Mouse (Mus musculus) left cerebral cortex, adult 11 months (tissue): ENCODE results near the gene A530084C06Rik.

ENCODE experiments used
- DNase-seq: peaks from one replicate; pipeline ENCODE4 v3.0.0; 2022; ENCODE audit warnings: low spot score

A530084C06Rik gene

DNA sequence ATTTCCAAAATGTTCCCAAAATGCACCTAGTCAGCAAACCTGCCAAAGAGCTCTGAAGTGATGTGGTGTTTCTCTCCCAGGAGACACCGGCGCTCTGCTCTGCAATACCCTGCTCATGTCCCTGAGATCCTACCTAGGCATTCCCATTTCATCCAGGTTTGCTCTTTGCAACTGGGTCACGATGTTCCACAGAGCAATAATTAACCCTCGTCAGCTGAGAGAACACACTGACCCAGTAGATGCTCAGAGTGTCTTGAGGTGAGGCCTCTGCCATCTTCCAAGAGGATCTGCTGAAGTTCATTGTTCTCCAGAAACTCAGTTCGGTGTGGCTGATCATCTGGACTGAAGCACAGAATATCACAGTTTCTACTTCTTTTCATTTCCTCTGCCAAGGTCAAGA lies 16.1 kb downstream of the A530084C06Rik start:
- DNase-seq: no peak

DNA sequence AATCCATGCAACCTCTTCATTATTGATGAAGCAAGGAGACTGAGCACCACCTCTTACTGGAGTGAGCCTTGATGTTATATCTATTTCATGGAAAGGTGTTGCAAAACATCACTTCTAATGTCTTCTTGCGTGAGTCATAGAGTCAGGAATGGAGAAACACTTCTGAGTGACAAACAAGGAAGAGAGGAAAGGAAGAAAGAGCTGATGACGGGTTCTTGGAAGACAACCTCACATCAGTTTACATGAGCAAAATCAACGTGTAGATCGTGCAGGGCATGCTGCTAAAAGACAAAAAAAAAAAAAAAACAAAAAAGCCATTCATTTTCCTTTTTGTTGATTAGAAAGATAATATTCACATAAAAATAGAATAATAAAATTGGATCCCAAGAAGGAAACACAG lies 24.4 kb downstream of the A530084C06Rik start:
- no peak for DNase-seq

DNA sequence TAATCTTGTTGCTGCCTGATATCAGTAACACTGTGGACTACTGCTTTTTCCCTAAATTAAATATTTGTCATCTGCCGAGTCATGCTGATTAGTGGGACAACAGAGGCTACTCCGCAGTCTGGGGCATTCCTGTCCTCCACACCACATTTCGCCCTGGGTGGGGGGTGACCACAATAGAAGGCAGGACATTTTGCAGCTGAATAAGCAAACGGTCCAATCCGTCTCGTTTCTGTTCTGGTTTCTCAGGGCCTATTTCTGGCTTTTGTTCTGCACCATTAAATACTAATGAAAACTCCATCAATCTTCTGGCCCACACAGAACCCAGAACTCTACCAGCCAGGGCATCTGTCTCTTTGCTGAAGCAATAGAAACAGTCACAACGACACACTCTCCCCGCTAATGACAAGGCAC lies 27.5 kb downstream of the A530084C06Rik start:
- DNase-seq: no peak

DNA sequence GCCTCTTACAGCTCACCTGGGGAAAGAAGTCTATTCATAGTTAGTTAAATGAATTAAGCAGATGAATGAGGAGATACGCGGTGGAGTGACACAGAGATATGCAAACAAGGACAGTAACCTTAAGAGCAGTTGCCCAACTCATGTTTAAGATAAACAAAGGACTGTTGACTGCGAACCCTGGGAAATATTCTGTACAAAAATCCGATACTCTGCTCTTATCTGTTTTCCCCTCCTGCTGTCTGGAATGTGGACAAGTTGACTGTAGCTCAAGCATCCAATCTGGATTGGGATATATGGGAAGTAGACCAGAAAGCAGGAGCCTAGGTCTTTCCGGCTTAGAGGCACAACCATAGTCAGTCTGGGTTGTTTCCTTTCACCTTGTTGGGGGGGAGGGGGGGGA lies 27.9 kb downstream of the A530084C06Rik start:
- DNase-seq: no peak

DNA sequence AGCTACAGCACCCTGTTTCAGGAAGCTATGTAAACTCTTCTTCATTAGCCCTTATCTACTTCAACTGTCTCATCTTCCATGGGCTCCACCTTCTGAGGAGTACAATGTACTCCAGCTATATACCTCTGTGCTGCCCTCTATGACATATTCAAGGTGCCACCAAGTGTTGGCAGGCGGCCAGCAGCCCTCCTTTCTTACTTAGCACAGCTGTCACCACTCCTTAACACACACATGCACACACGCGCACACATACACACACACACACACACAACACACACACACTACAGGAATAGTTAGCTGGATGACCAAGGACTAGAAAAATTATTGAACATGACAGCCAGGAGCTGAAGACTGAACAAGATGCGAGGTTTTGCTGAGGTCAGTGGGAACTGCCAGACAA lies 34.2 kb downstream of the A530084C06Rik start:
- DNase-seq: no peak

DNA sequence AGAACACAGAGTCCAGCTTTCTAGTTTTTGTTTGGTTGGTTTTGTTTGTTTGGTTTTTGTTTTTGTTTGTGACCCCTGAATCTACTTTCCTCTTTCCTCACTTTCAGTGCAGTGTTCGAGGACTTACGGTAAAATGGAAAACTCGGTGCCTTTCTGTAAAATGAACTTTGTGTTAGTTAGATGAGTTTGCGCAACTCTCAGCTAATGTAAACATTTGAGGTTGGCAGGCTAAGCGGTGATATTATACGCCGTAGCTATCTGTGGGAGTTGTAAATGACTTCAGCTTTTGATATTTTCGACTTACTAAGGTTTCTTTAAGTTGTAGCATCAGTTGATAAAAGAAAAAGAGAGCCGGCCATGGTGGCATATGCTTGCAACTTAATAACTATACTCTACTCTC lies 40.2 kb downstream of the A530084C06Rik start:
- no peak for DNase-seq

DNA sequence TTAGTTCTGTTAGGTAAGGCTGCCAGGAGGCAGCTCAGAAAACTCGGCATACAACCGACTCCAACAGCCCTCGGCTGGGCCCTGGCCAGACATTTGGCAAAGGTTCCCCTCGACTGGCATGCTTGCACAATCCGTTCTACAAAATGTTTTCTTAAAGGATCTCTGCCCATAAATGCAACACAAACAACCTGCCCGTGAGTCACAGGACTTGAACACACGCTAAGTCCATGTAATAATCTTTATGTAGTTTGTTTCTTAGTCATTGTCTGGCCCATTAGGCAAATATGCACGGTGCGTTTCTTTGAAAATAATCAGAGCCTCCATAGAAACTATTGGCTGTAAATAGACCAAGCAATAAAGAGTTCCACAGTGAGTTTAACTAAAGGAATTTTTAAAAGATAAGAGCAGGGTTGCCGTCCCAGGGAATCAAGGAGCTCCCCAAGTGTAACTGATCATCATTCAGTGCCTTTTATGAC lies 40.7 kb downstream of the A530084C06Rik start:
- no peak for DNase-seq

DNA sequence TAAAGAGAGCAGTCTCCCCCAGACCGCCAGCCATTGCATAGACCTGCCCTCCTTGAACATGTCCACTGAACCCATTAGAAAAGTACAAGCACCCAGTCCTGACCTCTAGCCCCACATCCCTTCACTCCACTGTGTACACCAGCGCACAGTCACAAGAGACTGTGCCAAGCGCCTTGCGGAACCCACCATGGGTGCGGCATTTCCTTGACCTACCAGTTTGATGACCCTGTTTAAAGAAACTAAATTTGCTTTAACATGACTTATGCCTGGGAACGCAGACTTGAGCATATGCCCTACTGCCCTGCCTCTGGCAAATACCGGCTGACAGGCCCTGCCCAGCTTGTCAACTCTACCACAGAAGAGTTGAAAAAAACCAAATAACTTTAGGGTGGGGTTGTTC lies 43.9 kb downstream of the A530084C06Rik start:
- DNase-seq: no peak

DNA sequence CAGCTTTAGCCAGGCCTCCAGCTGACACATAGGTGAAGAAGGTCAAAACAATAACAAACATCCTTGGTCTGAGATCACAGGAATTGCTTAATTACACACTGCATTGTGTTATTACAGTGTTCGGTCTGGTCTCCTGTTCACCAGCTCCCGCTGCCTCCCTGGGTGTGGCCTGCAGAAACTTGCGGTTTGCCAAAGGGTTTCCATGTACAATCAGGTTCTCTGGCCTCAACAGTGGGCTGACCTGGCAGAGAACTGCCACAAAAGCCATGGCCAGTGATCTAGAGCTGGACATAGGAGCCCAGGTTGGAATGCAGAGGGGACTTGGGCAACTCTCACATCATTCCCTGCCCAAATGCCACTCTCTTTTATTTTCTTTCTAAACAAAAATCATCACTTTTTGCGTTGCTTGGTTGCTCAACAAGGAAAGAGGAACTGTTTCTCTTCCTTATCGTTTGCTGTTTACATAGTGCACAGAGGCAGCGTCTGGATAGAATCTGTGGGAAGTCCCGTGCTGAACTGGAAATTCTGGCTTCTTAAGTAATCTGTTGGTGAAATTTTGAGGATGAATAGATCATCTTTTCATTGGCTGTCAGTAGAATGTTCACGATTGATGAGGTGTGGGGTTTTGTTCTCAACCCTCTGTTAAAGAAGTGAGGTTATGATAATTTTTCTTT lies 52.5 kb downstream of the A530084C06Rik start:
- DNase-seq: no peak
